Mouse (Mus musculus): ENCODE measurements around the gene Erc1. TPM values are rescaled to one million over a fixed set of nuclear protein-coding genes. Genes with fewer than 3 reads are reported as not detected.

Gene Erc1
- polyA plus RNA-seq, 1 experiment: 2.5 TPM

- TF ChIP-seq GATA1 (IDR thresholded peaks at IDR 0.05; ENCODE audit: low read length): no peak
These were observed 260.5 kb downstream of the Erc1 start for GRCm38 (mm10) chr6:119587454-119587853.

- TF ChIP-seq GATA1 (IDR thresholded peaks at IDR 0.05; ENCODE audit: low read length): no peak
These were observed 262.2 kb downstream of the Erc1 start for GRCm38 (mm10) chr6:119585652-119586375.

GRCm38 (mm10) chr6:119584061-119584460 lies 263.9 kb downstream of the Erc1 start:
- TF ChIP-seq GATA1 (IDR thresholded peaks at IDR 0.05; ENCODE audit: low read length): no peak

- no peak for TF ChIP-seq GATA1 (IDR thresholded peaks at IDR 0.05; ENCODE audit: low read length)
These were observed 264.8 kb downstream of the Erc1 start for GRCm38 (mm10) chr6:119583165-119583564.

GRCm38 (mm10) chr6:119576706-119577105 lies 271.3 kb downstream of the Erc1 start:
- TF ChIP-seq GATA1 (IDR thresholded peaks at IDR 0.05; ENCODE audit: low read length): no peak

- TF ChIP-seq GATA1 (IDR thresholded peaks at IDR 0.05; ENCODE audit: low read length): no peak
These were observed 272.6 kb downstream of the Erc1 start for GRCm38 (mm10) chr6:119575331-119575730.

GRCm38 (mm10) chr6:119572296-119572695 lies 275.7 kb downstream of the Erc1 start:
- no peak for TF ChIP-seq GATA1 (IDR thresholded peaks at IDR 0.05; ENCODE audit: low read length)

- no peak for TF ChIP-seq GATA1 (IDR thresholded peaks at IDR 0.05; ENCODE audit: low read length)
These were observed 277.2 kb downstream of the Erc1 start for GRCm38 (mm10) chr6:119570797-119571196.

GRCm38 (mm10) chr6:119568339-119568738 lies 279.6 kb downstream of the Erc1 start:
- TF ChIP-seq GATA1 (IDR thresholded peaks at IDR 0.05; ENCODE audit: low read length): no peak

- TF ChIP-seq GATA1 (IDR thresholded peaks at IDR 0.05; ENCODE audit: low read length): no peak
These were observed 282.3 kb downstream of the Erc1 start for GRCm38 (mm10) chr6:119565451-119566379.

GRCm38 (mm10) chr6:119562558-119562957 lies 285.4 kb downstream of the Erc1 start:
- TF ChIP-seq GATA1 (IDR thresholded peaks at IDR 0.05; ENCODE audit: low read length): no peak

GRCm38 (mm10) chr6:119558855-119559254 lies 289.1 kb downstream of the Erc1 start:
- TF ChIP-seq GATA1 (IDR thresholded peaks at IDR 0.05; ENCODE audit: low read length): no peak

GRCm38 (mm10) chr6:119554439-119554838 lies 293.5 kb downstream of the Erc1 start:
- no peak for TF ChIP-seq GATA1 (IDR thresholded peaks at IDR 0.05; ENCODE audit: low read length)

- no peak for TF ChIP-seq GATA1 (IDR thresholded peaks at IDR 0.05; ENCODE audit: low read length)
These were observed 303.5 kb downstream of the Erc1 start for GRCm38 (mm10) chr6:119544518-119544864.

GRCm38 (mm10) chr6:119543803-119544517 lies 304.0 kb downstream of the Erc1 start, which contains the start of gene Wnt5b:
Gene Wnt5b (minus strand): TSS chr6:119544347.
- TF ChIP-seq GATA1 (IDR thresholded peaks at IDR 0.05; ENCODE audit: low read length): no peak

GRCm38 (mm10) chr6:119543456-119543802 lies 304.5 kb downstream of the Erc1 start:
- TF ChIP-seq GATA1 (IDR thresholded peaks at IDR 0.05; ENCODE audit: low read length): no peak
